In the genomic region with DNA sequence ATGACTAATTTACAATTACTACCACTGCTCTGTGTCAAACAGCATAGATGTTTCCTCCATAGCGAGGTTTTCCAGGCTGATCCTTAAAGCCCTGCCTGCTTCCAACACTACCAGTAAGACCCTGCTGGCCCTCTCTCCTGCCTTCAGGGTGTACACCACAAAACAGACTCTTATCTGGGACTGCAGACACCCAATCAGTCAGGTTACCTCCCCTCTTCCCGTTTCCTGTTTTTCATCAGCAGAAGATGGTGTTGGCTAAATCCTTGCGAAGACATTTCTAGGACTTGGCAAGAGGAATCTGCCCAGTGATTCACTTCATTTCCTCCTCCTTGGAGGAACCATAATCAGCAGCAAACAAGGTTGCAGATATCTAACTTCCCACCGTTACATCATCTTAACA, we compare ENCODE assay signal across 10 mouse cellular contexts.
DNase-seq lines count a peak whose midpoint lies in the region; ATAC-seq and TF ChIP-seq lines count a peak whose summit lies in the region.
"Had no signal": no experiment of that assay in that cellular context is flagged by ENCODE, and none has a peak within 500 bp of the region (broad histone marks: within the 10 kb centered on the region; RNA-seq: fewer than 3 reads in every experiment).

No protein-coding gene starts in this region.

- H3K4me3 ChIP-seq in heart, adult 2 months = no peak overlapping the region
- no peak overlapping the region for H3K4me3 ChIP-seq in kidney, postnatal 0 days (replicated peaks; ENCODE audit: low read depth, low read length)
- H3K4me3 ChIP-seq: embryonic facial prominence, embryonic 15.5 days had no signal

- TF ChIP-seq POLR2A in heart, adult 2 months (IDR thresholded peaks at IDR 0.05; ENCODE audit: insufficient read depth, low read depth, low read length) = peak; percentile 75

- 32% methylated on average over 4 of the region's 4 CpGs for WGBS in heart, adult 2 months
- WGBS in kidney, postnatal 0 days = 68% methylated on average over 4 of the region's 4 CpGs

- H3K79me2 ChIP-seq in heart, adult 2 months (replicated peaks; ENCODE audit: control insufficient read depth, insufficient read depth, low read length) = no peaks in the 10 kb centered on the region; the same call in 1 of the 2 replicates

- no peak for ATAC-seq in kidney, postnatal 0 days (replicated peaks; ENCODE audit: low FRiP score, low read depth)

- H3K4me1 ChIP-seq in heart, adult 2 months (ENCODE audit: control insufficient read depth, insufficient read depth, low read length) = peaks cover 6% of the 10 kb centered on the region
- no peaks in the 10 kb centered on the region for H3K4me1 ChIP-seq in kidney, postnatal 0 days (replicated peaks; ENCODE audit: insufficient read depth, low read length)
- H3K4me1 ChIP-seq: embryonic facial prominence, embryonic 15.5 days had no signal

- no peak for TF ChIP-seq CTCF in heart, adult 2 months (IDR thresholded peaks at IDR 0.05)
- TF ChIP-seq CTCF in kidney, postnatal 0 days (IDR thresholded peaks at IDR 0.05; ENCODE audit: low read depth) = no peak

- no peaks in the 10 kb centered on the region for H3K27me3 ChIP-seq in heart, adult 2 months (ENCODE audit: control insufficient read depth, insufficient read depth, low read length)
- H3K27me3 ChIP-seq in kidney, postnatal 0 days (ENCODE audit: insufficient read depth, low read length) = no peaks in the 10 kb centered on the region
- H3K27me3 ChIP-seq: embryonic facial prominence, embryonic 15.5 days had no signal

- intact Hi-C loops in heart, adult 2 months (cut with DNase I) = loop anchor here (2.0 to 5.0 kb wide), 2 partner anchors 74 to 123 kb away; partner anchors contain the start of gene Tmtc2

- H3K9ac ChIP-seq in heart, adult 2 months (ENCODE audit: low read depth, low read length) = no peak overlapping the region
- no peak overlapping the region for H3K9ac ChIP-seq in kidney, postnatal 0 days (ENCODE audit: low read depth, low read length)
- H3K9ac ChIP-seq: embryonic facial prominence, embryonic 15.5 days had no signal

- peak; percentile 90 for TF ChIP-seq EP300 in heart, adult 2 months (IDR thresholded peaks at IDR 0.05; ENCODE audit: insufficient read depth, low read depth, low read length)

- H3K27ac ChIP-seq in heart, adult 2 months = peak overlapping the region; percentile 73
- H3K27ac ChIP-seq in kidney, postnatal 0 days = 0 out of 2 replicates have a peak overlapping the region, but pooled peaks have one; percentile 8
- H3K27ac ChIP-seq: embryonic facial prominence, embryonic 15.5 days had no signal

- no peak overlapping the region for H3K4me2 ChIP-seq in kidney, postnatal 0 days (ENCODE audit: low read length)
- H3K4me2 ChIP-seq: embryonic facial prominence, embryonic 15.5 days had no signal

- no peaks in the 10 kb centered on the region for H3K9me3 ChIP-seq in kidney, postnatal 0 days (replicated peaks; ENCODE audit: low read length)
- H3K9me3 ChIP-seq: embryonic facial prominence, embryonic 15.5 days had no signal

- DNase-seq in MN1 (ENCODE audit: low spot score) = peak; percentile 34
- DNase-seq in heart, adult 2 months = peak; percentile 35 to 47
- DNase-seq in kidney, postnatal 0 days (ENCODE audit: low spot score) = peak; percentile 44
- peak; percentile 49 for DNase-seq in lung, postnatal 10 days
- DNase-seq in spleen, adult 12 weeks (ENCODE audit: low spot score) = no peak
- no peak for DNase-seq in left cerebral cortex, adult 9 months (ENCODE audit: low spot score in 2 of 2)
- DNase-seq in gastrocnemius, adult 8-10 months (ENCODE audit: low spot score in 2 of 2) = no peak
- DNase-seq: right cerebral cortex, adult 18-20 months; thymus, adult 18-20 months had no signal

- H3K36me3 ChIP-seq in heart, adult 2 months (ENCODE audit: control insufficient read depth, insufficient read depth, low read length) = peaks cover 9% of the 10 kb centered on the region; the same call in 1 of the 2 replicates
- no peaks in the 10 kb centered on the region for H3K36me3 ChIP-seq in kidney, postnatal 0 days (ENCODE audit: insufficient read depth, low read length)
- H3K36me3 ChIP-seq: embryonic facial prominence, embryonic 15.5 days had no signal

Comparison
In these comparisons a context has a peak if more than half of its experiments do, and no peak if none do; other contexts are left out.
1. DNase-seq: peak in MN1 (single experiment), heart, adult 2 months (2 of 2), kidney, postnatal 0 days (single experiment) and lung, postnatal 10 days (single experiment); none in spleen, adult 12 weeks (single experiment), left cerebral cortex, adult 9 months (0 of 2) and gastrocnemius, adult 8-10 months (0 of 2).